Mouse (Mus musculus) C2C12 (cell line): ENCODE data around the gene Rnf123. TPM values are rescaled to one million over a fixed set of nuclear protein-coding genes. Genes with fewer than 3 reads are reported as not detected.

ENCODE experiments used
- H3K27me3 ChIP-seq: one replicate; pipeline ENCODE4 v1.6.1; 2011; ENCODE audit not compliant: control insufficient read depth, insufficient read depth, insufficient read length
- H3K36me3 ChIP-seq: one replicate; pipeline ENCODE4 v1.6.1; 2011; ENCODE audit not compliant: control insufficient read depth, insufficient read depth
- H3K4me3 ChIP-seq: one replicate; pipeline ENCODE4 v1.5.1; 2011; ENCODE audit warnings: mild to moderate bottlenecking, control low read depth; ENCODE audit not compliant: poor library complexity, insufficient read depth, severe bottlenecking
- H3K79me2 ChIP-seq: one replicate; pipeline ENCODE4 v1.6.1; 2011; ENCODE audit not compliant: control insufficient read depth, insufficient read depth
- H3K79me3 ChIP-seq: one replicate; pipeline ENCODE4 v1.6.1; 2011; ENCODE audit warnings: low read depth, control low read depth
- H3ac ChIP-seq: one replicate; pipeline ENCODE3; 2011; ENCODE audit warnings: low read depth; ENCODE audit not compliant: control insufficient read depth, insufficient read length
- CEBPB ChIP-seq: IDR thresholded peaks from one replicate; pipeline ENCODE4 v1.6.1; 2011; ENCODE audit warnings: low read depth, mild to moderate bottlenecking, control low read depth, moderate library complexity
- CTCF ChIP-seq: IDR thresholded peaks from one replicate; pipeline ENCODE4 v1.5.1; 2011; ENCODE audit not compliant: control insufficient read depth, insufficient read depth, insufficient read length
- FOSL1 ChIP-seq: IDR thresholded peaks from one replicate; pipeline ENCODE4 v1.8.0; 2011; ENCODE audit warnings: mild to moderate bottlenecking, low read length; ENCODE audit not compliant: poor library complexity, insufficient read depth, severe bottlenecking
- MAX ChIP-seq: IDR thresholded peaks from one replicate; pipeline ENCODE4 v1.6.1; 2011; ENCODE audit warnings: mild to moderate bottlenecking, control low read depth
- MYOD1 ChIP-seq: IDR thresholded peaks from one replicate; pipeline ENCODE4 v1.6.1; 2011; ENCODE audit warnings: low read depth; ENCODE audit not compliant: control insufficient read depth, insufficient read length
- MYOG ChIP-seq: IDR thresholded peaks from one replicate; pipeline ENCODE4 v1.6.1; 2011; ENCODE audit not compliant: control insufficient read depth, insufficient read length; ENCODE audit errors: extremely low read depth
- USF1 ChIP-seq: IDR thresholded peaks from one replicate; pipeline ENCODE4 v1.6.1; 2011; ENCODE audit warnings: low read depth, mild to moderate bottlenecking, control low read depth, moderate library complexity
- polyA plus RNA-seq: library from polyadenylated mRNA; unstranded; fragments of >200 nt; fragmentation: generic; extraction: Trizol; gene quantifications from one replicate; pipeline ENCODE4 v1.2.1, GENCODE M21; 2012; ENCODE audit warnings: missing spikeins

Gene Rnf123
- polyA plus RNA-seq, 1 experiment: 15.4 TPM

GRCm38 (mm10) chr9:108047601-108048565 is 35.3 kb downstream of the Rnf123 start:
- H3K27me3 ChIP-seq: no peaks in the 10 kb centered on the region
- H3K79me2 ChIP-seq: peaks cover 12% of the 10 kb centered on the region
- H3K36me3 ChIP-seq: peaks cover 21% of the 10 kb centered on the region
- H3K4me3 ChIP-seq: peak overlapping the region; percentile 30
- H3ac ChIP-seq: peak overlapping the region; percentile 42
- TF ChIP-seq CEBPB (no peak), FOSL1 (no peak), MYOG (no peak), MAX (no peak), MYOD1 (no peak), CTCF (no peak), USF1 (no peak)
- peaks cover 1% of the 10 kb centered on the region for H3K79me3 ChIP-seq

DNA sequence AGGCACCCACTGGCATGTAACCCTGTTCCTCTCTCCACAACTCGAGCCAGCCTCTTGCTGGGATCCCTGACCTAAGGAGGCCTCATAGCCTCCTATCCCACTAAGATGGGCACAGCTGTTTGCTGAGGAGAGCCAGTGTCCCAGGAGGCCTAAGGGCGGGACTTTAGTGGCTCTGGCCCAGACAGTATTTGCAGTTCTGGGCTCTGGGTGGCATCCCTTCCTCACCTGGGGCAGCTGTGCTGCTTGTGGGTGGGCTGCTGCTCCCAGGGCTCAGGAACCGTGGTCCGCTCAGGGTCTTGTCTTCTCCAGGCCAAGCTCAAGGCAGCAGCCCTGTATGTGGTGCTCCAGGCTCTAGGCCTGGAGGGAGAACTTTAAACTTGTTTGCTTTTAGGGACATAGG is 36.6 kb downstream of the Rnf123 start:
- TF ChIP-seq MYOG: no peak
- TF ChIP-seq FOSL1: no peak
- TF ChIP-seq MAX: no peak
- no peak for TF ChIP-seq CEBPB
- TF ChIP-seq MYOD1: no peak
- no peak for TF ChIP-seq USF1
- no peak for TF ChIP-seq CTCF
- Histone ChIP-seq H3K27me3 (no peaks in the 10 kb centered on the region), H3ac (no peak overlapping the region), H3K36me3 (peaks cover 15% of the 10 kb centered on the region), H3K79me2 (peaks cover 12% of the 10 kb centered on the region), H3K79me3 (peaks cover 1% of the 10 kb centered on the region), H3K4me3 (no peak overlapping the region)

DNA sequence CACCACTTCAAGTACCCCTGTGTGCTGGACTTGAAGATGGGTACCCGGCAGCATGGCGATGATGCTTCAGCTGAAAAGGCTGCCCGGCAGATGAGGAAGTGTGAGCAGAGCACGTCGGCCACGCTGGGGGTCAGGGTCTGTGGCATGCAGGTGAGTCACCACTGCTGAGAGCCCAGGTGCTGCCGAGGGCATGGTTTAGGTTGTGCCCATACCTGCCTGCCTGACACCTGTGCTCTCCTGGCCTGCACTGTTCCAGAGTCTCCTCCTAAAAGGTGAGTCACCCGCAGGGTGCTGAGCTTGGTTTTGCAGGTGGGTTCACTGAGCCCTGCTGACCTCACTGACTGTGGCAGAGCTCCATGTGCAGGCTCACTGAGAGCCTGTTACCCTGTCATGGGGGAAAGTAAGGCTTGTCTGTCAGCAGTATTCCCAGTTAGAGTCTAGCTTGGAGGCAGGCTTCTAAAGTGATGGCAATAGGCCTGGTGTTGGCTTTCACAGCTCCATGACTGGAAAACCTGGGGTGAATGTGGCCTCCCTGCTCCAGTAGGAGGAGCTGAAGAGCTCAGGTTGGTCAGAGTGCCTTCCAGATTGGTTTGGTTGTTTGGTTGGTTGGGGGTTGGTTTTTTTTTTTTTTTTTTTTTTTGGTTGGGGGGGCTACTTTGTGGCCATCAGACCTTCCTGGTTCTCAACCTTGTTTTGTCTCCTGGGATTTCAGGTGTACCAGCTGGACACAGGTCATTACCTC is 38.2 kb downstream of the Rnf123 start:
- Histone ChIP-seq H3K4me3 (no peak overlapping the region), H3K79me3 (peaks cover 1% of the 10 kb centered on the region), H3K27me3 (no peaks in the 10 kb centered on the region), H3K36me3 (peaks cover 8% of the 10 kb centered on the region), H3ac (no peak overlapping the region), H3K79me2 (peaks cover 8% of the 10 kb centered on the region)
- TF ChIP-seq MYOD1 (no peak), FOSL1 (no peak)

- H3K36me3 ChIP-seq: peaks cover 4% of the 10 kb centered on the region
- TF ChIP-seq CTCF (no peak), MYOD1 (no peak), FOSL1 (no peak), USF1 (no peak), MAX (no peak), MYOG (no peak), CEBPB (no peak)
- H3K79me2 ChIP-seq: no peaks in the 10 kb centered on the region
- no peaks in the 10 kb centered on the region for H3K79me3 ChIP-seq
- H3K27me3 ChIP-seq: no peaks in the 10 kb centered on the region
- H3ac ChIP-seq: no peak overlapping the region
- no peak overlapping the region for H3K4me3 ChIP-seq
Observed at GRCm38 (mm10) chr9:108035331-108036156, 47.6 kb downstream of the Rnf123 start.

DNA sequence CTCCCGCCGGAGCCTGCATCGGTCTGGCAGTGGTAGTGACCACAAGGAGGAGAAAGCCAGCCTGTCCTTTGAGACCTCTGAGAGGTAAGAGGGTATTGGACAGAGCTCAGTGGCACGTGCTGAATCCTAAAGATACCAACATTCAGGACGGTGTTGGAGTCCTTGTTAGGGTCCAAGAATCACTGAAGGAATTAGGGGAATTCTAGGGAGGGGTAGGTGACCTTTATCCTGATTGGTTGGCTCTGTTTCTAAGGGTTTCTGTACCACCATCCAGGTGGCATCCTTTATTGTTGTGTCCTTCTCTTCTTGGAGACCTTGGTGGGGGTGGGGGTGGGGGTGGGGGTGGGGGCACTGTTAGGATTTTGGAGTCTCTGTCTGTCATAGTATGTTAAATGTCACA is 51.0 kb downstream of the Rnf123 start:
- TF ChIP-seq MYOD1 (no peak), MAX (no peak), FOSL1 (no peak), MYOG (no peak), CEBPB (no peak), USF1 (no peak), CTCF (no peak)
- Histone ChIP-seq H3K4me3 (no peak overlapping the region), H3K36me3 (peaks cover 2% of the 10 kb centered on the region), H3K79me2 (no peaks in the 10 kb centered on the region), H3K79me3 (no peaks in the 10 kb centered on the region), H3ac (no peak overlapping the region), H3K27me3 (no peaks in the 10 kb centered on the region)

GRCm38 (mm10) chr9:108027867-108028266 is 55.3 kb downstream of the Rnf123 start:
- Histone ChIP-seq H3K79me3 (no peaks in the 10 kb centered on the region), H3K4me3 (no peak overlapping the region), H3K27me3 (no peaks in the 10 kb centered on the region), H3K79me2 (no peaks in the 10 kb centered on the region), H3ac (no peak overlapping the region), H3K36me3 (peaks cover 17% of the 10 kb centered on the region)
- no peak for TF ChIP-seq CTCF
- TF ChIP-seq USF1: no peak
- no peak for TF ChIP-seq CEBPB
- no peak for TF ChIP-seq MAX
- TF ChIP-seq MYOD1: no peak
